Comparison of ENCODE assay signal across 8 mouse cellular contexts in the genomic region with DNA sequence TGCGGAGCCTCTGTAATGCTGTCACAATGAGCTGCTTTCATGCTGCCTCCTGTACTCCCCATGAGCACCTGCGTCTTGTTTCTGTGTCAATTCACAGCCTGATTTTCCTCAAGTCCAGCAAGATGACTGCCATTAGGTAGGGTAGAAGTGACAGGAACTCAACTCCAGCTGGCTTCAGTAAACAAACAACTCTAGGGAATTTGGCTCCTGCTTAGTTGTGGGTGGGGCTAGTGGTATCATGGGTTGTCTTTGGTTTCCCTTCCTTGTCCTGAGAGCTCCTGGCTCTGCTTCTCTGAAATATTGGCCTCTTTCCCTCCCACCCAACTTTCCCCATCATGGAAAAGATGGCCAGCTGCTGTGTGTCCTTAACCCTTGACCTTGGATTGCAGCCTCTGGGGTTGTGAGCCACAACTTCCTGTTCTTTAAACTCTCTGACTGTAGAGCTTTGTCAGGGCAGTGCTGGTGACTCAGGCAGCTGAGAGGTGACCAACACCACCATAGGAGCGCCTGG. TPM values are rescaled to one million over a fixed set of nuclear protein-coding genes. Genes with fewer than 3 reads are reported as not detected.
DNase-seq lines count a peak whose midpoint lies in the region; ATAC-seq and TF ChIP-seq lines count a peak whose summit lies in the region.

No protein-coding gene starts in this region.

- no peak for TF ChIP-seq CTCF in liver, postnatal 0 days (IDR thresholded peaks at IDR 0.05; ENCODE audit: low read depth)
- TF ChIP-seq CTCF in small intestine, adult 2 months (IDR thresholded peaks at IDR 0.05; ENCODE audit: extremely low read depth, insufficient read length, insufficient replicate concordance, low read depth, low read length), result no peak

- H3K9me3 ChIP-seq in hindbrain, embryonic 13.5 days, result no peaks in the 10 kb centered on the region
- no peaks in the 10 kb centered on the region for H3K9me3 ChIP-seq in liver, postnatal 0 days (ENCODE audit: low read length)

- H3K4me2 ChIP-seq in hindbrain, embryonic 13.5 days, result no peak overlapping the region
- H3K4me2 ChIP-seq in liver, postnatal 0 days (ENCODE audit: low read depth, low read length), result 0 out of 2 replicates have a peak overlapping the region, but pooled peaks have one; percentile 4

- no peak for TF ChIP-seq POLR2A in small intestine, adult 2 months (IDR thresholded peaks at IDR 0.05; ENCODE audit: low read depth, low read length)

- peaks cover 7% of the 10 kb centered on the region; the same call in 1 of the 2 replicates for H3K4me1 ChIP-seq in hindbrain, embryonic 13.5 days (replicated peaks)
- H3K4me1 ChIP-seq in liver, postnatal 0 days (ENCODE audit: insufficient read depth), result peaks cover 18% of the 10 kb centered on the region
- peaks cover 9% of the 10 kb centered on the region; the same call in 1 of the 2 replicates for H3K4me1 ChIP-seq in small intestine, adult 2 months (ENCODE audit: control insufficient read depth, insufficient read depth, insufficient read length, low read length)

- no peak overlapping the region for H3K9ac ChIP-seq in hindbrain, embryonic 13.5 days
- H3K9ac ChIP-seq in liver, postnatal 0 days (replicated peaks), result no peak overlapping the region

- 0 out of 2 replicates have a peak overlapping the region, but pooled peaks have one; percentile 19 for H3K27ac ChIP-seq in hindbrain, embryonic 13.5 days
- H3K27ac ChIP-seq in liver, postnatal 0 days (ENCODE audit: low read depth), result peak overlapping the region; percentile 74
- peak overlapping the region; percentile 74 for H3K27ac ChIP-seq in small intestine, adult 2 months (ENCODE audit: insufficient read depth, low read depth, low read length)

- no peak for DNase-seq in cerebellum, postnatal 4 days (ENCODE audit: low spot score in 2 of 2)
- DNase-seq in adrenal gland, adult 2 months, result peak; percentile 82
- peak; percentile 32 for DNase-seq in embryo, embryonic 9.5 days (ENCODE audit: extremely low spot score)
- DNase-seq in liver, postnatal 0 days, result peak; percentile 37
- no peak for DNase-seq in layer of hippocampus, postnatal 10 days (ENCODE audit: low spot score in 2 of 2)

- 50% methylated on average over 3 of the region's 3 CpGs for WGBS in hindbrain, embryonic 13.5 days
- WGBS in liver, postnatal 0 days (ENCODE audit: insufficient replicate concordance), result 56% methylated on average over 3 of the region's 3 CpGs
- 49% methylated on average over 3 of the region's 3 CpGs for WGBS in small intestine, adult 2 months

- ATAC-seq in cerebellum, adult (ENCODE audit: insufficient number of reproducible peaks, low FRiP score, low TSS enrichment), result peak; percentile 79; the same call in 1 of the 2 replicates
- ATAC-seq in hindbrain, embryonic 13.5 days (ENCODE audit: low FRiP score), result no peak
- ATAC-seq in liver, postnatal 0 days, result peak; percentile 77

- no peaks in the 10 kb centered on the region for H3K36me3 ChIP-seq in hindbrain, embryonic 13.5 days
- H3K36me3 ChIP-seq in liver, postnatal 0 days (replicated peaks; ENCODE audit: insufficient read depth, low read length), result no peaks in the 10 kb centered on the region
- H3K36me3 ChIP-seq in small intestine, adult 2 months (ENCODE audit: control insufficient read depth, insufficient read depth, low read length), result no peaks in the 10 kb centered on the region

- H3K4me3 ChIP-seq in hindbrain, embryonic 13.5 days, result no peak overlapping the region
- no peak overlapping the region for H3K4me3 ChIP-seq in liver, postnatal 0 days (ENCODE audit: low read depth, low read length)
- no peak overlapping the region for H3K4me3 ChIP-seq in small intestine, adult 2 months (ENCODE audit: low read depth, low read length)

- no peaks in the 10 kb centered on the region for H3K27me3 ChIP-seq in hindbrain, embryonic 13.5 days
- no peaks in the 10 kb centered on the region for H3K27me3 ChIP-seq in liver, postnatal 0 days (ENCODE audit: insufficient read depth, low read length)
- no peaks in the 10 kb centered on the region for H3K27me3 ChIP-seq in small intestine, adult 2 months (ENCODE audit: control insufficient read depth, insufficient read depth, low read length)

- TF ChIP-seq EP300 in liver, postnatal 0 days (IDR thresholded peaks at IDR 0.05; ENCODE audit: low read depth), result no peak

RNA-seq across cellular contexts. Expression of a gene that starts 56.3 kb away (rescaled TPM):
- 10 to 100 TPM; 16.6 to 36.3 TPM for total RNA-seq in adrenal gland, adult 2 months (2021)
- polyA plus RNA-seq in adrenal gland, adult 2 months (2012; rRNA removed), result 1.2 and 1.5 TPM in 2 replicates
- 2.2 and 2.3 TPM in 2 replicates for polyA plus RNA-seq in hindbrain, embryonic 13.5 days (2015; fragmentation: Nextera tagmentation; extraction: Ambion mirVana)
- 0.47 TPM in 2 replicates for polyA plus RNA-seq in liver, postnatal 0 days (2015; fragmentation: Nextera tagmentation; extraction: Ambion mirVana)
- 0.81 and 1.3 TPM in 2 replicates for polyA plus RNA-seq in small intestine, adult 2 months (2012; rRNA removed)
- total RNA-seq in layer of hippocampus, postnatal 10 days (2021), result 10 to 100 TPM; 11.6 to 13.2 TPM

Comparison
In these comparisons a context has a peak if more than half of its experiments do, and no peak if none do; other contexts are left out.
1. DNase-seq: peak in adrenal gland, adult 2 months (single experiment), embryo, embryonic 9.5 days (single experiment) and liver, postnatal 0 days (single experiment); none in cerebellum, postnatal 4 days (0 of 2) and layer of hippocampus, postnatal 10 days (0 of 2).
2. H3K27ac ChIP-seq: peak in every context shown above with its lines; median percentile 74 in liver, postnatal 0 days; 74 in small intestine, adult 2 months; 19 in hindbrain, embryonic 13.5 days.